Mouse (Mus musculus) forebrain, embryonic 14.5 days (tissue): ENCODE results near the gene Emc6. TPM values are rescaled to one million over a fixed set of nuclear protein-coding genes. Genes with fewer than 3 reads are reported as not detected.

Source experiments
- ATAC-seq: fragments of 200-750 bp; cut with Nextera tagmentation; 2 replicates; pipeline ENCODE4 v1.8.0; 2017; ENCODE audit warnings: mild to moderate bottlenecking, moderate library complexity
- DNase-seq: peaks from one replicate; pipeline ENCODE4 v3.0.0-alpha.2; 2015; ENCODE audit warnings: low spot score
- H3K27ac ChIP-seq: fragments of 300-500 bp; sonication (generic); 2 replicates; pipeline ENCODE4 v1.5.1; 2014; ENCODE audit warnings: low read depth, mild to moderate bottlenecking, control low read depth, low read length, moderate library complexity
- H3K27me3 ChIP-seq: fragments of 300-500 bp; sonication (generic); replicated peaks from 2 replicates; pipeline ENCODE4 v1.6.1; 2014; ENCODE audit warnings: low read length, control low read depth, mixed read lengths; ENCODE audit not compliant: control insufficient read depth, insufficient read depth
- H3K36me3 ChIP-seq: fragments of 300-500 bp; sonication (generic); 2 replicates; pipeline ENCODE4 v1.6.1; 2014; ENCODE audit warnings: low read length, control low read depth; ENCODE audit not compliant: control insufficient read depth, insufficient read depth
- H3K4me1 ChIP-seq: fragments of 300-500 bp; sonication (generic); 2 replicates; pipeline ENCODE4 v1.6.1; 2014; ENCODE audit warnings: antibody characterized with exemption, low read length, control low read depth; ENCODE audit not compliant: control insufficient read depth, insufficient read depth
- H3K4me2 ChIP-seq: fragments of 300-500 bp; sonication (generic); 2 replicates; pipeline ENCODE4 v1.6.1; 2014; ENCODE audit warnings: mild to moderate bottlenecking, control low read depth, low read length
- H3K4me3 ChIP-seq: fragments of 300-500 bp; sonication (generic); 2 replicates; pipeline ENCODE4 v1.5.1; 2014; ENCODE audit warnings: low read depth, low read length, control low read depth
- H3K9ac ChIP-seq: fragments of 300-500 bp; sonication (generic); 2 replicates; pipeline ENCODE4 v1.6.1; 2014; ENCODE audit warnings: mild to moderate bottlenecking, low read length, control low read depth, moderate library complexity
- H3K9me3 ChIP-seq: fragments of 300-500 bp; sonication (generic); replicated peaks from 2 replicates; pipeline ENCODE4 v1.6.1; 2016; ENCODE audit warnings: low read length, control low read depth, mixed read lengths; ENCODE audit not compliant: control insufficient read depth
- WGBS: fragments of 180-500 bp; shearing (Covaris S2); extraction: QIAGEN DNeasy Blood & Tissue Kit; methylation state at CpG from one replicate; pipeline ENCODE4 v1.1.7; 2014; 5-methylcytosine and 5-hydroxymethylcytosine counted together
- polyA plus RNA-seq: library from polyadenylated mRNA; unstranded; fragments of >200 nt; fragmentation: Nextera tagmentation; extraction: Ambion mirVana; gene quantifications from 2 replicates; pipeline ENCODE4 v1.2.1, GENCODE M21; 2014

Emc6 gene
- polyA plus RNA-seq, 1 experiment from 2014 or later = 163 TPM

- no peak overlapping the region for H3K27ac ChIP-seq
- no peaks in the 10 kb centered on the region for H3K4me1 ChIP-seq
- H3K27me3 ChIP-seq = no peaks in the 10 kb centered on the region
- WGBS = 92% methylated on average over 6 of the region's 6 CpGs
- no peaks in the 10 kb centered on the region for H3K9me3 ChIP-seq
- no peaks in the 10 kb centered on the region for H3K36me3 ChIP-seq
- no peak overlapping the region for H3K4me3 ChIP-seq
- H3K4me2 ChIP-seq = no peak overlapping the region
- H3K9ac ChIP-seq = no peak overlapping the region
- ATAC-seq = no peak
- DNase-seq = no peak
Observed at GRCm38 (mm10) chr11:73126495-73126894, 50.3 kb downstream of the Emc6 start.

Other genes starting within 250 kb of the Emc6 start
- 0.43 and 0.74 TPM in 2 replicates for gene Atp2a3, start 215.9 kb downstream of the Emc6 start, polyA plus RNA-seq
- gene P2rx1, start 177.9 kb downstream of the Emc6 start, polyA plus RNA-seq = 0.53 and 0.57 TPM in 2 replicates
- 8.0 and 10.8 TPM in 2 replicates for gene Camkk1, start 158.0 kb downstream of the Emc6 start, polyA plus RNA-seq
- 5.7 and 6.5 TPM in 2 replicates for gene Ncbp3, start 129.3 kb downstream of the Emc6 start, polyA plus RNA-seq
- 0.11 and 0.25 TPM in 2 replicates for gene Itgae, start 86.5 kb downstream of the Emc6 start, polyA plus RNA-seq
- 6.5 and 6.6 TPM in 2 replicates for gene Haspin, start 38.7 kb downstream of the Emc6 start, polyA plus RNA-seq
- gene P2rx5, start 16.6 kb downstream of the Emc6 start, polyA plus RNA-seq = 0.78 and 0.93 TPM in 2 replicates
- 193 and 203 TPM in 2 replicates for gene Tax1bp3, start within 50 bp of the Emc6 start, polyA plus RNA-seq
- gene Ctns, start 22.0 kb upstream of the Emc6 start, polyA plus RNA-seq = 17.6 and 19.7 TPM in 2 replicates
- gene Shpk, start 22.4 kb upstream of the Emc6 start, polyA plus RNA-seq = 1.1 and 1.5 TPM in 2 replicates
- 0.09 TPM in 1 of 2 replicates, not detected in the other for gene Trpv1, start 57.3 kb upstream of the Emc6 start, polyA plus RNA-seq
- 0.14 TPM in 1 of 2 replicates, not detected in the other for gene Trpv3, start 90.4 kb upstream of the Emc6 start, polyA plus RNA-seq
- 0.74 and 0.91 TPM in 2 replicates for gene Aspa, start 152.6 kb upstream of the Emc6 start, polyA plus RNA-seq
- not detected in 2 replicates for gene Gm49340, start 152.7 kb upstream of the Emc6 start, polyA plus RNA-seq
- gene Spata22, start 152.7 kb upstream of the Emc6 start, polyA plus RNA-seq = not detected in 2 replicates
- not detected in 2 replicates for gene Olfr20, start 173.7 kb upstream of the Emc6 start, polyA plus RNA-seq
- not detected in 2 replicates for gene Olfr376, start 194.2 kb upstream of the Emc6 start, polyA plus RNA-seq
- not detected in 2 replicates for gene Olfr1, start 222.6 kb upstream of the Emc6 start, polyA plus RNA-seq